Mouse (Mus musculus) cerebellum, postnatal 36 days (tissue): ENCODE measurements around the gene Stab2.
A peak's percentile ranks its signal among the peaks of the same experiment; 100 is the strongest.

Experiments
- DNase-seq, 2 experiments: peaks; one replicate each; pipeline ENCODE4 v3.0.0; 2021 to 2022; ENCODE audit warnings: mixed read lengths in 2 of 2

Gene Stab2

GRCm38 (mm10) chr10:86889440-86889839, 118.4 kb downstream of the Stab2 start:
- DNase-seq = no peak

- DNase-seq = no peak
Observed at GRCm38 (mm10) chr10:86886434-86886833, 121.4 kb downstream of the Stab2 start.

GRCm38 (mm10) chr10:86881448-86881847, 126.4 kb downstream of the Stab2 start:
- DNase-seq = no peak

GRCm38 (mm10) chr10:86880071-86880806, 127.6 kb downstream of the Stab2 start:
- peak; percentile 24 to 33 for DNase-seq

- no peak for DNase-seq
Observed at GRCm38 (mm10) chr10:86878721-86879120, 129.1 kb downstream of the Stab2 start.

- no peak for DNase-seq
Observed at GRCm38 (mm10) chr10:86872591-86872990, 135.2 kb downstream of the Stab2 start.

- DNase-seq = no peak
Observed at GRCm38 (mm10) chr10:86872121-86872520, 135.7 kb downstream of the Stab2 start.

- DNase-seq = no peak
Observed at GRCm38 (mm10) chr10:86863429-86863828, 144.4 kb downstream of the Stab2 start.

- no peak for DNase-seq
Observed at GRCm38 (mm10) chr10:86862496-86862895, 145.3 kb downstream of the Stab2 start.

GRCm38 (mm10) chr10:86860396-86860795, 147.4 kb downstream of the Stab2 start:
- DNase-seq = no peak

GRCm38 (mm10) chr10:86853433-86853832, 154.4 kb downstream of the Stab2 start:
- no peak for DNase-seq

- no peak for DNase-seq
Observed at GRCm38 (mm10) chr10:86852160-86852559, 155.7 kb downstream of the Stab2 start.

GRCm38 (mm10) chr10:86849508-86849907, 158.3 kb downstream of the Stab2 start:
- DNase-seq = no peak

- DNase-seq = no peak
Observed at GRCm38 (mm10) chr10:86849087-86849486, 158.7 kb downstream of the Stab2 start.

- no peak for DNase-seq
Observed at GRCm38 (mm10) chr10:86846926-86847467, 160.8 kb downstream of the Stab2 start.

GRCm38 (mm10) chr10:86842659-86843058, 165.2 kb downstream of the Stab2 start:
- DNase-seq = no peak

- no peak for DNase-seq
Observed at GRCm38 (mm10) chr10:86838827-86839226, 169.0 kb downstream of the Stab2 start.

GRCm38 (mm10) chr10:86836784-86837183, 171.0 kb downstream of the Stab2 start:
- no peak for DNase-seq

- DNase-seq = no peak
Observed at GRCm38 (mm10) chr10:86829515-86829914, 178.3 kb downstream of the Stab2 start.

- no peak for DNase-seq
Observed at GRCm38 (mm10) chr10:86828221-86829135, 179.3 kb downstream of the Stab2 start.

GRCm38 (mm10) chr10:86826929-86827328, 180.9 kb downstream of the Stab2 start:
- DNase-seq = no peak

- DNase-seq = peak; percentile 74 to 78
Observed at GRCm38 (mm10) chr10:86825871-86826522, 181.8 kb downstream of the Stab2 start.

GRCm38 (mm10) chr10:86824871-86825270, 183.0 kb downstream of the Stab2 start:
- DNase-seq = no peak
